Mouse (Mus musculus): ENCODE results near the gene Acap2.

DNA sequence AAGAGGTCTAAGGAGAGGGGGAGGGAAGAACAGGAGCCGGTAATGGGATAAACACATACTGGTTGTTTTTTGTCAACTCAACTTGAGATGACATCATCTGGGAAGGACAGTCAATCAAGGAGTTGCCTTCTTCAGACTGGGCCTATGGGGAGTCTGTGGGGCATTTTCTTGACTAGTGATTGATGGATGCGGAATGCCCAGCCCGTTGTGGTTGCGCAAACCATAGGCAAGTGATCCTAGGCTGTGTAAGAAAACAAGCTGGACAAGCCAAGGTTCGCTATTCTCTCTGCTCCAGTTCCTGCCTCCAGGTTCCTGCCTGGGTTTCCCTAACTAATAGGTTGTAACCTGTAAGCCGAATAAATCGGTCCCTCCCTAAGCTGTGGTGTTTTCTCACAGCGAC, 4.1 kb upstream of the Acap2 start:
- no peak for TF ChIP-seq CTCF (IDR thresholded peaks at IDR 0.05; ENCODE audit: low read depth)
- no peak for TF ChIP-seq EP300 (IDR thresholded peaks at IDR 0.05; ENCODE audit: low read depth)

Data from liver, embryonic 14.5 days (tissue).